Mouse (Mus musculus) lung, embryonic 15.5 days (tissue): ENCODE measurements around the gene Vmn1r29. TPM values are rescaled to one million over a fixed set of nuclear protein-coding genes. Genes with fewer than 3 reads are reported as not detected.
"Not testable (repeated sequence)": the region's sequence is repeated elsewhere in the genome, so short reads cannot be mapped to it uniquely, and the experiment has no call there.

Experiments used
- ATAC-seq: fragments of 200-750 bp; cut with Nextera tagmentation; 2 replicates; pipeline ENCODE4 v1.8.0; 2017; ENCODE audit warnings: moderate number of reproducible peaks, borderline replicate concordance; ENCODE audit not compliant: low FRiP score, low TSS enrichment; ENCODE audit errors: extremely low read depth
- H3K27ac ChIP-seq: fragments of 300-500 bp; sonication (generic); 2 replicates; pipeline ENCODE4 v1.5.1; 2015; ENCODE audit warnings: moderate library complexity, mild to moderate bottlenecking, inconsistent platforms
- H3K27me3 ChIP-seq: fragments of 300-500 bp; sonication (generic); 2 replicates; pipeline ENCODE4 v1.6.1; 2015; ENCODE audit warnings: inconsistent platforms
- H3K36me3 ChIP-seq: fragments of 300-500 bp; sonication (generic); 2 replicates; pipeline ENCODE4 v1.6.1; 2015; ENCODE audit warnings: inconsistent platforms
- H3K4me1 ChIP-seq: fragments of 300-500 bp; sonication (generic); 2 replicates; pipeline ENCODE4 v1.6.1; 2015; ENCODE audit warnings: inconsistent platforms
- H3K4me2 ChIP-seq: fragments of 300-500 bp; sonication (generic); 2 replicates; pipeline ENCODE4 v1.6.1; 2015; ENCODE audit warnings: inconsistent platforms, mild to moderate bottlenecking, moderate library complexity
- H3K4me3 ChIP-seq: fragments of 300-500 bp; sonication (generic); 2 replicates; pipeline ENCODE4 v1.5.1; 2015; ENCODE audit warnings: mild to moderate bottlenecking, inconsistent platforms
- H3K9ac ChIP-seq: fragments of 300-500 bp; sonication (generic); 2 replicates; pipeline ENCODE4 v1.6.1; 2015; ENCODE audit warnings: inconsistent platforms
- H3K9me3 ChIP-seq: fragments of 300-500 bp; sonication (generic); 2 replicates; pipeline ENCODE4 v1.6.1; 2016; ENCODE audit warnings: inconsistent platforms
- WGBS: fragments of 180-500 bp; shearing (Covaris S2); methylation state at CpG from one replicate; pipeline ENCODE4 v1.1.7; 2015; 5-methylcytosine and 5-hydroxymethylcytosine counted together
- polyA plus RNA-seq: library from polyadenylated mRNA; unstranded; fragments of >200 nt; fragmentation: Nextera tagmentation; extraction: Ambion mirVana; gene quantifications from 2 replicates; pipeline ENCODE4 v1.2.1, GENCODE M21; 2015

The Vmn1r29 gene
- not detected in 2 replicates for polyA plus RNA-seq

DNA sequence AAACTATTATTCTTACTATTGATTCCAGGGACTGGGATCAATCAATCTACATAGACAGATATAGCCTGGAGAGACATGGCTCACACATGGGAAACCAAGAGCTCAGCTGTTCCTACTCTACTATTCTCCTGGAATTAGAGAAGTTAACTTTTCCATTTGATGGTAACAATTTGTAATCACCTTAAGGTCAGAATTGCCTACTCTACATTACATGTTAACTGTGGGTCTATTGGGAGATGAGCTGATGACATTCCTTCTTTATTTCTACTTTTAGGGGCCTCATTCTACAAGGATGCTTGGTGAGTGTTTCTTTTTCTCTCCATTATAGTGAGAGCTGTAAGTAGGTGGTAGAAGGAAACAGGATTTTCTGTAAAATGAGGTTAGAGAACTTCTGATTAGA is at the start of gene Vmn1r29:
Gene Vmn1r29, plus strand, starts transcription at position 301 of the 400 bp plus-strand sequence.
- no peaks in the 10 kb centered on the region for H3K4me1 ChIP-seq
- ATAC-seq: no peak
- H3K36me3 ChIP-seq: no peaks in the 10 kb centered on the region
- H3K9ac ChIP-seq: no peak within 1 kb of the TSS
- H3K27me3 ChIP-seq: no peaks in the 10 kb centered on the region
- no peak within 1 kb of the TSS for H3K4me3 ChIP-seq
- H3K27ac ChIP-seq: no peak within 1 kb of the TSS
- no peak within 1 kb of the TSS for H3K4me2 ChIP-seq
- no peaks in the 10 kb centered on the region for H3K9me3 ChIP-seq

DNA sequence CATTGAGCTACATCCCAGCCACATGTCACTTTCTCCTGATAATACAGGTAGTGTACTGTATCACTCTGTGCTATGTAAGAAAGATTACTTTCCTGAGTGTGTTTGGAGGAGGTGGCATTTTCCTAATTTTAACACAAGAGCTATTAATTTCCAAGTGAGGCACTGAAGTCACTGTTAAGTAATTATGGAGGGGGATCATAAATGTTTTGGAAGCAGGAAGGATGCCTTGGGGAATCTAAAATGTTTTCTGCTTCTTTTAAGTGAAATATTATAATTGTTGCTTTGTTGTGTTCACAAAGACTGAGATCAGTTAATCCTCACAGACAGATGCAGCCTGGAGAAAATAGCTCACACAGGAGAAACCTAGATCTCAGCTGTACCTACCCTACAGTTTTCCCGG is 39.6 kb upstream of the Vmn1r29 start, which contains the start of gene Vmn1r28:
Gene Vmn1r28, plus strand, starts transcription at position 301 of the 400 bp plus-strand sequence.
- Histone ChIP-seq H3K4me2 (no peak within 1 kb of the TSS), H3K36me3 (no peaks in the 10 kb centered on the region), H3K4me3 (no peak within 1 kb of the TSS), H3K27me3 (no peaks in the 10 kb centered on the region), H3K9ac (no peak within 1 kb of the TSS), H3K9me3 (no peaks in the 10 kb centered on the region), H3K4me1 (no peaks in the 10 kb centered on the region), H3K27ac (no peak within 1 kb of the TSS)
- no peak for ATAC-seq
- WGBS: 92% methylated on average over 1 of the region's 1 CpGs

DNA sequence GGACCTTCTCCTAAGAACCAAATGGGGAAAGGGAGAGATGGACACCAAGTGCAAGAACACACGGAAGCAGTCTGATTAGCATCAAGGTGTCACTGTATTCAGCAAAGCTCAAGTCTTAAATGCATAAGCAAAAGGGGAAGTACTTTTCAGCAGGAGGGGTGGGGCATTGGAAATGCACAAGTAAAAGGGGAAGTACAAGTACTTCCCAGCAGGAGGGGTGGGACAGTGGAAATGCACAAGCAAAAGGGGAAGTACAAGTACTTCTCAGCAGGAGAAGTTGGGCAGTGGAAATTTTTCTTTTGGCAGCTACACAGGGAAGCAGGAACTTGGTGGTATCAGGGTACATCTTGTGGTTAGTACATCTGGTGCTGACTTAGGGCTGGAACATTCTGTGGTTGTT is 21.7 kb upstream of the Vmn1r29 start:
- H3K4me2 ChIP-seq, H3K9ac ChIP-seq, H3K36me3 ChIP-seq, H3K4me1 ChIP-seq, H3K27ac ChIP-seq, ATAC-seq, H3K27me3 ChIP-seq, H3K9me3 ChIP-seq, H3K4me3 ChIP-seq: not testable (repeated sequence)
- 88% methylated on average over 1 of the region's 1 CpGs for WGBS

DNA sequence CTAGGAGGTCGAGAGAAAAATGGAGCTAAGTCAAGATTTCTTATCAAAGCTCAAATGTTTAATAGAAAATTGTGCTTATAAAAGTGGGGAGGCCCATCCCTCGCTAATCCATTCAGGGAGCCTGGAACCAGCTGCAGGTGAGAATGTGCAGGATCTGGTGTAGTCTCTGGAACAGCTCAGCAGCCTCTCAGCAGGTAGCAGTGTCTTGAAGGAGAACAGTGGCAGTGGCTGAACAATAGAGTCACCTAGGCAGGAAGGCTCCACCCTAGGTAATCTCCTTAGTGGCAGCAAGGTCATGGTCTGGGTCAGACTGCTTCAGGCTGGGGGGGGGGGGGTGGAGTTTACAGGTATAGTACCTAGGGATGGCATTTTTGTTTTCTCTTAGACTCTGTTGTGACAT is 9.1 kb upstream of the Vmn1r29 start:
- H3K27me3 ChIP-seq: no peaks in the 10 kb centered on the region
- no peaks in the 10 kb centered on the region for H3K9me3 ChIP-seq
- no peaks in the 10 kb centered on the region for H3K4me1 ChIP-seq
- no peaks in the 10 kb centered on the region for H3K36me3 ChIP-seq
- H3K9ac ChIP-seq: no peak overlapping the region
- H3K4me3 ChIP-seq: no peak overlapping the region
- no peak overlapping the region for H3K4me2 ChIP-seq
- no peak overlapping the region for H3K27ac ChIP-seq
- 64% methylated on average over 2 of the region's 2 CpGs for WGBS
- no peak for ATAC-seq

DNA sequence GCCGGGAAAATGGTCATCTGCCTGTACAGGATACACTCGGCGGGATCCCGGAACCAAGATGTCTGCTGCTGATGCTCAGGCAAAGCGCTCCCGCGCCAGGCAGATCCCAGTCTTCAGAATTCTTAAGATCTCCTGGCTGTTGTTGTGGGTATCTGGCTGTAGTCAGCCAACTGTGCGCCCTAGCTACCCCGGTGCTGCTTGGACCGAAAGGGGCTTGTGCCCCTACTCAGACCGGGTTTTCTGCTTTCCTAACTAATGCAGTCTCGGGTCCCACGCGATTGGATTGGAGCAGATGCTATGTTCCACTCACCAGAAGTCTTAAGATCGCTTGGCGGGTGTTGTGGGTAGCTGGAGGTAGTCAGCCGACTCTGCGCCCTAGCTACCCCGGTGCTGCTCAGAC is 2.8 kb upstream of the Vmn1r29 start:
- ATAC-seq, H3K9me3 ChIP-seq, H3K4me3 ChIP-seq, H3K27ac ChIP-seq, H3K36me3 ChIP-seq, H3K27me3 ChIP-seq, H3K4me2 ChIP-seq, H3K4me1 ChIP-seq, H3K9ac ChIP-seq: not testable (repeated sequence)
- 75% methylated on average over 19 of the region's 19 CpGs for whole genome bisulfite sequencing

DNA sequence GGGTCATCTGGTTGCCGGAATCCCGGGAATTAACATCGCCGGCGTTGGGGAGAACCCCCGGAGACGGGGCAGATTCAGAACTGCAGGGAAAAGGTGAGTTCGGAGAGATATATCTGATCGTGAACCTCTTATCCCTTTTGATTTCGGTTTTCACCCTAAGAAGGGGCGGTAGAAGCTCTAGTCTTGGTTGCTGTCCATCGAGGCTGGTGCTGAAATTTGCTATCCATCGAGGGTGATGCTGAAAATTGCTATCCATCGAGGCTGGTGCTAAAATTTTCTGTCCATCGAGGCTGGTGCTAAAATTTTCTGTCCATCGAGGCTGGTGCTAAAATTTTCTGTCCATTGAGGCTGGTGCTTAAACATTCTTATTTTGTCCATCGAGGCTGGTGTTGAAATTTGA is 29.3 kb downstream of the Vmn1r29 start:
- not testable (repeated sequence) for H3K9me3 ChIP-seq, H3K9ac ChIP-seq, H3K27me3 ChIP-seq, H3K4me1 ChIP-seq, ATAC-seq, H3K27ac ChIP-seq, H3K4me2 ChIP-seq, H3K36me3 ChIP-seq, H3K4me3 ChIP-seq
- 73% methylated on average over 17 of the region's 17 CpGs for WGBS

Other genes with a start within 250 kb of the Vmn1r29 start
- gene Vmn1r27, start 82.7 kb upstream of the Vmn1r29 start, polyA plus RNA-seq: not detected in 2 replicates
- not detected in 2 replicates for gene Vmn1r28, start 39.5 kb upstream of the Vmn1r29 start, polyA plus RNA-seq
- gene Vmn1r30, start 141.8 kb downstream of the Vmn1r29 start, polyA plus RNA-seq: not detected in 2 replicates
- gene Vmn1r31, start 173.8 kb downstream of the Vmn1r29 start, polyA plus RNA-seq: not detected in 2 replicates